Mouse (Mus musculus): ENCODE results near the gene Ube2l3. TPM values are rescaled to one million over a fixed set of nuclear protein-coding genes. Genes with fewer than 3 reads are reported as not detected.
"Not testable (repeated sequence)": the region's sequence is repeated elsewhere in the genome, so short reads cannot be mapped to it uniquely, and the experiment has no call there.

The Ube2l3 gene
- total RNA-seq (2021) = 100 to 1,000 TPM; 148 to 155 TPM
- long read RNA-seq, transcript Ube2l3-201 (4 exons, 2,609 nt) = major isoform, 100 of 140 reads
- long read RNA-seq, transcript Ube2l3-203 (3 exons, 650 nt) = minor isoform, 7 of 140 reads
- long read RNA-seq, partial matches to known transcripts = 15 of 140 reads
- long read RNA-seq, other reads (novel, unspliced or antisense) = 18 of 140 reads

- no peak for DNase-seq (ENCODE audit: low spot score in 2 of 2)
Observed at GRCm38 (mm10) chr16:17202549-17202948, at the start of gene Ube2l3. Gene Ube2l3, minus strand, starts transcription at chr16:17202649.

DNA sequence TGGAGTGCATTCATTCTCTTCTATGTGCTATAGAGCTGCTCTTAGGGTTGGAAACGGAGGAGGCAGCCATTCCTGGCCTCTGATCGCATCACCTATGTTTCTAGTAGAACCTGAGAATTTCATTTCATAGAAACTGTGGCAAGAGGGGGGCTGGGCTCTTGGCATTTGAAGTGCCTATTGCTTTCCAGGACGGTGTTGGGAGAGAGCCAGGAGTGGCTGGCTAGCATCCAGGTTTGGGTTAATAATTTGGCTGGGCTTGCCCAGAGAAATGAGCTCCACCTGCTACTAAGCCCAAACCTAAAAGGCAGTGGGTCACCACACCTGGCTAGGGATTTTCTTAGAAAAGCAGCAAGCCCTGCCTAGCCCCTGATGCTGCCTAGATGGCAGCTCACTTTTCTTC, 49.1 kb upstream of the Ube2l3 start:
- DNase-seq (ENCODE audit: low spot score in 2 of 2) = peak in 1 of 2 experiments; percentile 53

- DNase-seq (ENCODE audit: low spot score in 2 of 2) = no peak
Observed at GRCm38 (mm10) chr16:17249135-17249534, 46.7 kb upstream of the Ube2l3 start.

DNA sequence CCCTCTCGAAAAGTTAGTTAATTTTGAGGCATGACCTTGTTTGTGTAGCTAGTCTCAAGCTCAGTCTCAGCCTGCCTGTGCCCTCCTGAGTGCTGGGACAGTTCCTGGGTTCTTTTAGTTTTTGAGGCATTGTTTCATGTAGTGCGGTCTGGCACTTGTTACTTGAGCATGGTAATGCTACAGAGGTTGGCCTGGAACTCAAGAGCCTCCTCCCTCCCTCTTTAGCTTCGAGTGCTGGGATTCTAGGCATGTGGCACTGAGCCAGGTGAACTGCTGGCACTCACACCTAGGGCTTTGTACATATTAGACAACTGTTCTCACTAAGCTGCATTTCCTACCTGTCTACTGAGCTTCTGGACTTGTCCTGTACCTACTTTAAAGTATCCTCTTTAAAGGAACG, 45.3 kb upstream of the Ube2l3 start:
- DNase-seq (ENCODE audit: low spot score in 2 of 2) = no peak

DNA sequence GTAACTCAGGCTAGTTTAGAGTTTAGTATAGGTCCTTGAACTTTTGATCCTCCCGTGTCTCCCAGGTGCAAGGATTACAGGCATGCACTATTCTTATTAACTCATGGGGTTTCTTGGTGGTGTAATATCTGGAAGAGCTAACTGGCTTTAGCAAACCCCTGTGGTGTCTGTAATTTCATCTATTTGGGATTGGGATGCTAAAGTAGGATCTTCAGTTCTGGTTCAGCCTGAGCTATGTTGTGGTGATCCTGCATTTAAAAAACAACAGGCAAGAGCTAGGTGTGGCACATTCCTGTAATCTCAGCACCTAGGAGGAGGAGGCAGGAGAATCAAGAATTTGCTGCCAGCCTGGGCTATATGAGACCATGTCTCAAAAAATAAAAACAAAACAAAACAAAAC, 42.5 kb upstream of the Ube2l3 start:
- no peak for DNase-seq (ENCODE audit: low spot score in 2 of 2)

DNA sequence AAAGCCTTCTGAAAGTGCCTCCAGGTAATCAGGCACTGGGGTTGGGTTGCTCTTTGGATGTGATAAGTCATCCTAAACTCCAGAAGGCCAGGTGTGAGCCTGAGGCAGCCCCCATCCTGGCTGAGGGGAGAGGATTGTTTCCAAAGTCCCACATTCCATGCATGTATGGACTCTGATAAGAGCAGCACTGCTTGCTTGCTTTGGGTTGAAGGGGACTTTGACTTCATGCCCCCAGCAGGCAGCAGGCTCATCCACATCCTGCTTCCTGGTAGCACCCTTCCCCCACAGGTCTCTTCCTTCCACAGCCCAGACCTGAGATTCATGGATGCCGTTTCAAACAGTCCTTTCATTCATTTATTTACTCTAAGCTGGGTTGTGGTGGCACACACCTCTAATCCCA, 41.3 kb upstream of the Ube2l3 start:
- DNase-seq (ENCODE audit: low spot score in 2 of 2) = no peak

- DNase-seq (ENCODE audit: low spot score in 2 of 2) = no peak
Observed at GRCm38 (mm10) chr16:17239409-17239808, 37.0 kb upstream of the Ube2l3 start.

GRCm38 (mm10) chr16:17237634-17238033, 35.2 kb upstream of the Ube2l3 start:
- DNase-seq (ENCODE audit: low spot score in 2 of 2) = no peak

DNA sequence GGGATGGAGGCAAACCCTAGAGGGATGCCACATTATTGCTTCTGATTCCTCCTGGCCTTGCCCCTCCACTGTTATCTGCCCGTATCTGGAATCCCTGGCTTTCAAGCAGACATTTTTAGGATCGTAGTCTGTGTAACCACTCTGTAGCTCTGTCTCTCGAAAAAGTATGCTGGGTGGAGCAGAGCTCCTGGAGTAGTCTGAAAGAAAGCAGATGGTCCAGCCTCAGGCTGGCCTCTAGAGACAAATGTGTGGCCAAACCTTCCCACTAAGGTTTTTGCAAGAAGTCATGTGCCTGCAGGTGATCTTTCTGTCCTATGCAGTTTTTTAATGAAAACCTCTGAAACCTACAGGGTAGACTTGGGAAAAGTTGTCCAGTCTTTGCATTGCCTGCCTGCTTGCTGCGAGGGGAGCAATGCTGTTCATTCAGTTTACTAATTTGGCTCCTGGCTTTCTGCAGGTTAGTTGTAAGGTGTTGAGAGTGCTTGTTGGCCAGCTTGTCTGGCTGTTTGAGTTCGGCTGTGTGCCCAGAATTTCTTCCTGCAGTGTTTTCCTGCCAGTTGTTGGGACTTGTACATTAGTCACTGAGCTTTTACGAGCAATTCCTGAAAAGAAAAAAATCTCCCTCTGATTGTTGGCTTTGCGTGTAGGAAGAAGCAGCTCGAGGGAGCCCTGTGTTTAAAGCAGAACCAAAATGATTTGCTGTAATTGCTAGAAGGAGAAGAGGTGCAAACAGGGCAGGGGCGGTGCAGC, 32.6 kb upstream of the Ube2l3 start:
- DNase-seq (ENCODE audit: low spot score in 2 of 2) = peak; percentile 22 to 35

- peak; percentile 11 to 42 for DNase-seq (ENCODE audit: low spot score in 2 of 2)
Observed at GRCm38 (mm10) chr16:17234499-17234895, 32.0 kb upstream of the Ube2l3 start.

DNA sequence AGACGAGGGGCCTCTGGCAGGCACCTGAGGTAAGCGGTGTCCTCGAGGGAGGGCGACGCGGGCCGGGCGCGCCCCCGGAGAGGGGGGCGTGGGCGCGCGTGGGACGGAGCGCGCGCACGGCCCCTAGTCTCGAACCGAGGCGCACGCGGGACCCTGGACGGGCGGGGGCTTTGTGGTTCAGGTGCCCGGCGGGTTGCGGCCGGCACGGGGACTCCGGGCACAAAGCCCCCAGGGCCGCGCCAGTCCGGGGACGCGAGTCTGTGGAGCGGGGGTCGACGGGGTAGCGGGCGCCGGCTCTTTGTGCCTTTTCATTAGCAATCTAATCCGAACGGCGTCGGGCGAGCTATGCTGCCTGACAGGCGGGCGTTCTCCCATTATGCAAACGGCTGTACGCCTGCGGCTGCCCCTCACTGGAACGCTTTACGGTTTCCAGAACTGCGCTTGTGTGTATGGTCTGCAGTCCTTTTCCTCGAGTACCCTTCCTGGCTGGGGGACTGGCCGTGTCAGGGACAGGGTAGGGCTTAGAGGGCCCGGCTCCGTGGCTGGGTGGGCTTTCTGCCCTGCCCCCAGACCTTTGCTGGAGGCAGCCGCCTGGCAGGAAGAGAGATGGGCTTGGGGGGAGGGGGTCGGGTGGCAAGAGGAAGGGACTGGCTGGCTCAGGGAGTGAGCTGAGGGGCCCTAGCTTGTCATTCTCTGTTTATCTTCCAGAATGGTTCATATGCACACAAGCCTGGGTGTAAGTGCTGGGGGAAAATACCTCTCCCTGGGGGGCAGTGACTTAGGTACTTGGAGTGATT, 31.5 kb upstream of the Ube2l3 start:
- DNase-seq (ENCODE audit: low spot score in 2 of 2) = peak; percentile 33 to 52

DNA sequence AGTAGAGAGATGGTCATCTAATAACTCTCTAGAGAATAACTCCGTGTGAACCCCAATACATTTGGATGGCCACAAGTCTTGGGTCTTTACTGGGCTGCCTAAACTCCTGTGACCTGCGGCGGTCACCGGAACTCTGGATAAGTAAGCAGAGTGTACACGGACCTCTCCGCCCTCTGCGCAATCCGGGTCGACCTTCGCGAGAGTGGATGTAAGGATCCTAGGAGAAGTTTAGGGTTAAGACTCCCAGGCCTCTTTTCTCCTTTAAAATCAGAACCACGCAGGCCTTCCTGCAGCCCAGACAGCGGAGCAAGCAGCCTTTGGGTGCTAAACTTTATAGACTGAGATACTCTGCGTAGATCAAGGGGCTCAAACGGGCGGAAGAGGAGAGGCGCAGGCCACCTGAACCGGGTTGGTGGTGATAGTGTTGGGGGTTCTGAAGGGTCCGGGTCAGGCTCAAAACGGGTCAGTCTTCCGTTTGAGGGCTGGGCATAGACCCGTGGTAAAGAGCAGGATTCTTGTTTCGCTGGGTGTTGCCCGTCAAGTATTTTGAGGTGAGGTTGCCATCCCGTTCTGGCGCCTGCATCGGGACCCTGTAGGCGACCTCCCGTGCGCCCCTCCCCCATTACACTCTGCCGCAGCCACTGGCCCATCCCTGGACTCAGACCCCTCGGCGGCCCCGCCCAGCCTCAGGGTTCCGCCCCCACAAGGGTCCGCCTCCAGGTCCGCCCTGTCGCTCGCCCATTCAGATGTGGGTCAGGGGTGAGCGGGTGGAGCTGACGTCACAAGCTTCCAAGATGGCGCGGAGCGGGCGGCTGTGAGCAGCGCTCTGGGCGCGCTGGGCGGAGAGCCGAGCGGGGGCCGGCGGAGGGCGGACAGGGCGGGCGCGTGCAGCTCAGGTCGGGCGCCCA, 30.6 kb upstream of the Ube2l3 start, which contains the start of gene Hic2:
Hic2 (plus strand) TSS at position 779 of the 908 bp plus-strand sequence.
- peak; percentile 85 to 91 for DNase-seq (ENCODE audit: low spot score in 2 of 2)

DNA sequence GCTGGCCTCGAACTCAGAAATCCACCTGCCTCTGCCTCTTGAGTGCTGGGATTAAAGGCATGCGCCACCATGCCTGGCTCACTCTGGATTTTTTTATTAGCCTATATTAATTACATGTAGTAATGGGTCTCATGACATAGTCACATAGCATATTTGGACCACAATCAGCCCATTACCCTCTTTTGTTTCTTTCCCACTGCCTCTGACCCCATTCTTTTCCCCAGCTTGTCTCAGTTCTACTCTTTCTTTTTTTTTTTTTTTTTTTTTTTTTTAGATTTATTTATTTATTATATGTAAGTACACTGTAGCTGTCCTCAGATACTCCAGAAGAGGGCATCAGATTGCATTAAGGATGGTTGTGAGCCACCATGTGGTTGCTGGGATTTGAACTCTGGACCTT, 29.1 kb upstream of the Ube2l3 start:
- not testable (repeated sequence) for DNase-seq (ENCODE audit: low spot score in 2 of 2)

DNA sequence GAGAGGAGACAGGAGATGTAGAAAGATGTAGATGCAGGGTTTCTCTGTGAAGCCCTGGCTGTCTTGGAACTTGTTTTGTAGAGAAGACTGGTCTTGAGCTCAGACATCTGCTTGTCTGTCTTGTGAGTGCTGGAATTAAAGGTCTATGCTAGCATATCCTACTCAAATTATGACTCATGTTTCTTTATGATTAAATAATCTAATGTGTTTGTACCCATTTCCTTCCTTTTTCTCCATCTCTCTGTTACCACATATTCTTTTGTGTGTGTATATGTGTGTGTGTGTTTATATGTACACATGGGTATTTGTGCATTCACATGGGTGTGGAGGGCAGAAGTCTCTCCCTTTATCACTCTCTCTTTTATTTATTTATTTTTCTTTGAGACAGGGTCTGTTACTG, 24.0 kb upstream of the Ube2l3 start:
- no peak for DNase-seq (ENCODE audit: low spot score in 2 of 2)

DNA sequence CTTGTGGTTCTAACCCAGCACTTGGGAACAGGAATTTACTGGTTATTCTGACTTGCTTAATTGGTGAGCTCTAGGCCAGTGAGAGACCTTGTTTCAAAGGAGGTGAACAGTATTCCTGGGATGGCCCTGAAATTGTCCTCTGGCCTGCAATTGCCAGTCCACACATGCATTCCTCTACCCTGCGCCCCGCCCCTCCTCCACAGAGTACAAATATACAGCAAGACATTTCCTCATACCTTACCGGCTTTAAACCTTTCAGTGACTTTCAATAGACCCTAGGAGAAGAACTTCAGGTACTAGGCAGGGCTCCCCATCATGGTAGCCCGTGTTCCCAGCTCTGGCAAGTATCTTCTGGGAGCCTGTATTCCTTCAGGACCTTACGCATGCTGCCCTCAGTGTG, 23.1 kb upstream of the Ube2l3 start:
- DNase-seq (ENCODE audit: low spot score in 2 of 2) = no peak

- DNase-seq (ENCODE audit: low spot score in 2 of 2) = peak; percentile 90 to 97
Observed at GRCm38 (mm10) chr16:17222197-17222596, 19.7 kb upstream of the Ube2l3 start.

- no peak for DNase-seq (ENCODE audit: low spot score in 2 of 2)
Observed at GRCm38 (mm10) chr16:17220127-17220733, 17.8 kb upstream of the Ube2l3 start.

DNA sequence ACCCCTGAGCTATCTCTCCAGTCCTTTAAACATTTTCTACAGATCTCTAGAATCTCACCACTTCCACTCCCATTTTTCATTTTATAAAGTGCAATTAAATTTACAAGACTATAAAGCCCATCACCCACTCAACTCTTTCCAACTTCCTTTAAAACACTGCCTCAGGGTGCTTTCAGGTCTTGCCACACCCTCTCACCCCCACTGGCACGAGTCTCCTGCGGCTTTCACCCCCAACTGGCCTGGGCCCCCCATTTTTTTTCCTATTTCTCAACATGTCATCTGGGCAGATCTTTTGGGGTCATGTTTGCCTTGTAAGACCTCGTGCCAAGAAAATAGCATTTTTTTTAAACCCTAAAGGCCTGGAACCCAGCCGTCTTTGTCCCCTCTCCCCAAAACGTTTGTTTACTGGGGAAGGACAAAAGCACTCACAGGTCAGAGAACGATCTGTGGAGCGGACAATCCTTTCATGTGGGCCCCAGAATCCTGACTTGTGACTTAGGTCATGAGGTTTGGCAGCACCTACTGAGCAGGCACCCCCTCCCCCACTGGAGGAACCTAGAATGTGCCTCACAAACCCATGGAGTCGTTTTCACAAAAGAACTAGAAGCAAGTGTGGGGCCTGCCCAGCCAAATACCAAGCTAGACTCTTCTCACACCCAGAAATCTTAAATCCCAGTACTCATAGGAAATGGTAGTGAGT, 14.6 kb upstream of the Ube2l3 start:
- no peak for DNase-seq (ENCODE audit: low spot score in 2 of 2)

DNA sequence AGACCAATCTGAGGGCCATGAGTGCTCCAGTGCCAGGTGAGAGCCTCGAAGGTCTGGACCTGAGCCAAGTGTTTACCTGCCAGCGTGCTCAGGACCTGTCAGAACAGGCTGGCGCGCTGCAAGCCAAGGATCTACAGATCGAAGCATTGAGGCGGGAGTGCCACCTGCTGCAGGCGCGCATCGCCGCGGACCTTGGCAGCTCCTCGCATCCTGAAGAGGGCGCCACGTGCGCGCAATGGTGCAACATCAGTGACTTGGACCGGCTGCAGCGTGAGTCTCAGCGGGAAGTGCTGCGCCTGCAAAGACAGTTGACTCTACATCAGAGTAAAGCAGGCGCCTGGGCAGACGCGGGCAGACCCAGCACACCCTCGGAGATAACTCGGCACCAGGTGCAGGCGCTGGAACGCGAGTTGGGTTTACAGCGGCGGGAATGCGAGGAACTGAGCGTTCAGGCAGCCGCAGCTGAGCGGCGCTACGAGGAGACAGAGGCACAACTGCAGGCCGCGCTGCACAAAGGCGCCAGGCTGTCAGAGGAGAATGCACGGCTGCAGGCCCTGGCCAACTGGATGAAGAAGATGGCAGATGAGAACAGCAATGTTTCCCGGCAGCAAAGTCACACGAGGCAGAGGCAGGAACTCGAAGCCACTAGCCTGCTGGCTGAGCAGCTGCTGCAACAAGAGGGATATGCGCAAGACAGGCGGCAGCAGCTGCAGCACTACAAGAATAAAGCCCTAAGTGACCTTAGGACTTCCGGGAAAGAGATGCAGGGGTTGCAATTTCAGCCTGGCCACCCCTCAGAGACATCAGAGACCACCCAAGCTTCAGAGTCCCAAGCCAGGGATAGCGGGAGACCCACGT, 7.8 kb upstream of the Ube2l3 start:
- peak; percentile 82 to 91 for DNase-seq (ENCODE audit: low spot score in 2 of 2)

All from layer of hippocampus, adult 18-20 months (tissue).